Mouse (Mus musculus): ENCODE data around the gene Tmed4. TPM values are rescaled to one million over a fixed set of nuclear protein-coding genes. Genes with fewer than 3 reads are reported as not detected.

Tmed4 gene
- total RNA-seq (2014; rRNA removed; ENCODE audit: low replicate concordance) = 93.4 and 124 TPM in 2 replicates
- 83.7 and 90.5 TPM in 2 replicates for polyA plus RNA-seq (2015; fragmentation: Nextera tagmentation; extraction: Ambion mirVana)

DNA sequence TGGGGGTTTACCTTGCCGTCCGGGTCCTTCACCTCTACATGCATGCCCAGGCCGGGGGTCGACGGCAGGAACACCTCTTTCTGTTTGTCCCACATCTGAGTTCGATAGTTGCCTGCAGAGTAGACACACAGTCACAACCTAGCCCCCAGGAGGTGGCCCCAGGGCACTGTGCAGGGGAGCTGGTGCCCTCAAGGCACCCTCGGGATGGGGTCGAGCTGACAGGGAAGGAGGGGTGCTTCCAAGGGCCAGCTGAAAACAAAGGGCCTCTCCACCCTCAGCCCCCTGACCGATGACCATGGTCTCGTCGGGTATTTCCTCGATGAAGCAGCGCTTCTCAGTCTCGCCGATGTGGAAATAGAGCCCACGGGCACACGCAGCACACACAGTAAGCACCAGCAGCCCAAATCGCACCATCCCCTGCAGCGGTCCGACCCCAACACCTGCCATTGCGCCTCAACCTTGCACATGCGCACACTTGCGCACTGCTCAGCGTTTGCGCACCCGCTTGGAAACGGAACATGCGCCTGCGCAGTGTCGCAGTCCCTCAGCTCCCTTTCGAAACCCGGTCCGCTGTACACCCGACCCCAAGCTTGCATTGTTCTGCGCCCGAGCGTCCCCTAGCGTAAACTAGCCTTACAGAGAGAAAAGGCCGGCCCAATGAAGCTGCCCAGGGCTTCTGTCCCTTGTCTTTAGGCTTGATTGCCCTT lies at the start of gene Tmed4:
Gene Tmed4 (minus strand): TSS at position 484 of the 707 bp plus-strand sequence.
- Histone ChIP-seq H3K4me1 (ENCODE audit: control insufficient read depth, insufficient read depth) (peaks cover 8% of the 10 kb centered on the region), H3K4me2 (ENCODE audit: low read depth, low read length) (peak within 1 kb of the TSS; percentile 93), H3K27ac (ENCODE audit: low read depth) (peak within 1 kb of the TSS; percentile 73), H3K4me3 (ENCODE audit: low read depth, low read length) (peak within 1 kb of the TSS; percentile 87), H3K27me3 (ENCODE audit: control insufficient read depth, insufficient read depth, low read length) (no peaks in the 10 kb centered on the region), H3K36me3 (replicated peaks; ENCODE audit: control insufficient read depth, insufficient read depth, low read length) (peaks cover 22% of the 10 kb centered on the region), H3K9ac (replicated peaks; ENCODE audit: low read depth, low read length) (peak within 1 kb of the TSS; percentile 81), H3K9me3 (replicated peaks; ENCODE audit: control insufficient read depth, low read length) (no peaks in the 10 kb centered on the region)
- DNase-seq (ENCODE audit: low spot score) (peak; percentile 98), ATAC-seq (ENCODE audit: insufficient read depth, low read depth) (peak; percentile 97)
- WGBS = 0% methylated on average over 39 of the region's 39 CpGs
- TF ChIP-seq CTCF (IDR thresholded peaks at IDR 0.05; ENCODE audit: low read depth) (peak; percentile 84), EP300 (IDR thresholded peaks at IDR 0.05; ENCODE audit: low read depth) (no peak)

DNA sequence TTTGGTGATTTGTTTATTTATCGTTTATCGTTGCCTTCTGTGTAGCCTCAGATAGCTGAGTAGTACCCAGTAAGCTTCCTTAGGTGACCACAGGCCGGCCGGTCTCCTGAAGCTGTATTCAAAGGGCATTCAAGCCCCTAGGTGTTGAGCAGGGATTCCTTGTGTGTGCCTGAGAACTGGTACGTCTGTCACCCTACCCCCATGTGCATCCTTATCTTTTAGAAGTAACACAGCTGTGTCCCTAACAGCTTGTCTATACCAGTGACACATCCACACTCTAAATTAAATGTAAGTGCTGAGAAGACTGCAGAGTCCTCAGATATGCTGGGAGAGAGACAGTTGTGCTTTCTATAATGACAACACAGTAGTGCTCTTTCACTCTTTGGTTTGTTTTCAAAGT lies 48.7 kb upstream of the Tmed4 start:
- DNase-seq (ENCODE audit: low spot score) (no peak), ATAC-seq (ENCODE audit: insufficient read depth, low read depth) (no peak)
- 62% methylated on average over 5 of the region's 5 CpGs for WGBS
- no peaks in the 10 kb centered on the region for H3K4me1 ChIP-seq (ENCODE audit: control insufficient read depth, insufficient read depth)
- no peak overlapping the region for H3K4me2 ChIP-seq (ENCODE audit: low read depth, low read length)
- no peak overlapping the region for H3K9ac ChIP-seq (replicated peaks; ENCODE audit: low read depth, low read length)
- TF ChIP-seq CTCF (IDR thresholded peaks at IDR 0.05; ENCODE audit: low read depth) = no peak
- TF ChIP-seq EP300 (IDR thresholded peaks at IDR 0.05; ENCODE audit: low read depth) = no peak
- no peaks in the 10 kb centered on the region for H3K27me3 ChIP-seq (ENCODE audit: control insufficient read depth, insufficient read depth, low read length)
- no peaks in the 10 kb centered on the region for H3K9me3 ChIP-seq (replicated peaks; ENCODE audit: control insufficient read depth, low read length)
- H3K4me3 ChIP-seq (ENCODE audit: low read depth, low read length) = no peak overlapping the region
- H3K36me3 ChIP-seq (replicated peaks; ENCODE audit: control insufficient read depth, insufficient read depth, low read length) = peaks cover 71% of the 10 kb centered on the region
- no peak overlapping the region for H3K27ac ChIP-seq (ENCODE audit: low read depth)

DNA sequence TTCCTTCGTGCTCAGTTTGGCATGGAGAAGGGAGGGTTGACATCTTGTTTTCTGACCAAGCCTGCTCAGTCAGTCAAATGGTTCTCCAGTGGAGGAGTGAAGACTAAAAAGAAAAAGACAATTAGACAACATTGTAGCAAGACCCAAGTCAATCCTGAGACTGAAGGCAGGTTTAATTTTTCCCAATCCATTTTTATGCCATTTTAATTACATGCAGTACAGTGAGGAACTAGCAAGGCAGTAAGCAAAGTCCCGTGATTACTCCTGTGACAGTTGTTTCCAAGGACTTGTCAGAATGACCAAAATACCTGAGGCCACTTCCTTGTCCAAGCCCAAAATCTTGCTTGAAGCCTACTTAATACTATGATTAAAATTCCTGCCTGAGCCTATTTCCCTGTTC lies 47.4 kb upstream of the Tmed4 start:
- Histone ChIP-seq H3K36me3 (replicated peaks; ENCODE audit: control insufficient read depth, insufficient read depth, low read length) (peaks cover 82% of the 10 kb centered on the region), H3K27ac (ENCODE audit: low read depth) (no peak overlapping the region), H3K9ac (replicated peaks; ENCODE audit: low read depth, low read length) (no peak overlapping the region), H3K27me3 (ENCODE audit: control insufficient read depth, insufficient read depth, low read length) (no peaks in the 10 kb centered on the region), H3K4me2 (ENCODE audit: low read depth, low read length) (no peak overlapping the region), H3K4me3 (ENCODE audit: low read depth, low read length) (no peak overlapping the region), H3K9me3 (replicated peaks; ENCODE audit: control insufficient read depth, low read length) (no peaks in the 10 kb centered on the region), H3K4me1 (ENCODE audit: control insufficient read depth, insufficient read depth) (no peaks in the 10 kb centered on the region)
- ATAC-seq (ENCODE audit: insufficient read depth, low read depth) = no peak
- DNase-seq (ENCODE audit: low spot score) = no peak
- WGBS = 85% methylated on average over 2 of the region's 2 CpGs
- TF ChIP-seq EP300 (IDR thresholded peaks at IDR 0.05; ENCODE audit: low read depth) = no peak
- no peak for TF ChIP-seq CTCF (IDR thresholded peaks at IDR 0.05; ENCODE audit: low read depth)

DNA sequence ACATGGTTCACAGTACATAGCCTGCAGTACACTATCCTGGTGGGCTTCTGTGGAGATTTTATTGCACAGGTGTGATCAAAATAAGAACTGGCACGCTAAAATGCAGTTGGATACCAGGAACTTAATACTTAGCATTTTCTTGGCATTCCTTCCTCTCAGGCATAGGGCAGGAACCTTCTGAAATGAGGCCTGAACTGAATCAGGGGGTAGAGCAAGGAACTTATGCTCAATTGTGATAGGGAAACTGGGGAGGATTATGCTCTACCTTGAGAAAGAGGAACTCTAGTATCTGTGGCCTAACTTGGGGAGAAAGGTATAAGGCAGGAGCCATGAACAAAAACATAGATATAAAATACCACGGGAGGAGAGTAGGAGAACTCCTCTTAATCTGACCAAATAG lies 44.7 kb upstream of the Tmed4 start:
- no peak for ATAC-seq (ENCODE audit: insufficient read depth, low read depth)
- no peak for TF ChIP-seq CTCF (IDR thresholded peaks at IDR 0.05; ENCODE audit: low read depth)
- TF ChIP-seq EP300 (IDR thresholded peaks at IDR 0.05; ENCODE audit: low read depth) = no peak
- H3K36me3 ChIP-seq (replicated peaks; ENCODE audit: control insufficient read depth, insufficient read depth, low read length) = peaks cover 89% of the 10 kb centered on the region
- no peak overlapping the region for H3K4me3 ChIP-seq (ENCODE audit: low read depth, low read length)
- H3K9ac ChIP-seq (replicated peaks; ENCODE audit: low read depth, low read length) = no peak overlapping the region
- no peak overlapping the region for H3K27ac ChIP-seq (ENCODE audit: low read depth)
- 81% methylated on average over 2 of the region's 2 CpGs for WGBS
- no peaks in the 10 kb centered on the region for H3K9me3 ChIP-seq (replicated peaks; ENCODE audit: control insufficient read depth, low read length)
- no peak overlapping the region for H3K4me2 ChIP-seq (ENCODE audit: low read depth, low read length)
- no peak for DNase-seq (ENCODE audit: low spot score)
- no peaks in the 10 kb centered on the region for H3K4me1 ChIP-seq (ENCODE audit: control insufficient read depth, insufficient read depth)
- no peaks in the 10 kb centered on the region for H3K27me3 ChIP-seq (ENCODE audit: control insufficient read depth, insufficient read depth, low read length)

DNA sequence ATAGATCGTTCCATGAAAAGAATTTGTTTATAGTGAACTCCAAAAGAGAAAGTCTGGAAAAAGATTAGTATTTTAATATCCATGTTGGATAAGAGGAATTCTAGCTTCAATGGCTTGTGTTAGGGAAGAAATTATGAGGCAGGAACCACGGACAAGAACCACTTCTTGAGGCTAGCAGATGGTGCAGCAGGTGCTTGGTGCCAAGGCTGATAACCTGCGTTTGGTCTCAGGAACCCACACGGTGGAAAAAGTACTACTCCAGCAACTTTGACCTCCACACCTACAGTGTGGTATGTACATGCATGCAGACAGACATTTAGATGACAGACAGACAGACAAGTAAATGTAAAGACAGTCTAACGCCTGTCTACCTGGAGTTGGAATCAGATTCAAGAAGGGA lies 43.9 kb upstream of the Tmed4 start:
- Histone ChIP-seq H3K9ac (replicated peaks; ENCODE audit: low read depth, low read length) (no peak overlapping the region), H3K4me2 (ENCODE audit: low read depth, low read length) (no peak overlapping the region), H3K9me3 (replicated peaks; ENCODE audit: control insufficient read depth, low read length) (no peaks in the 10 kb centered on the region), H3K36me3 (replicated peaks; ENCODE audit: control insufficient read depth, insufficient read depth, low read length) (peaks cover 89% of the 10 kb centered on the region), H3K4me1 (ENCODE audit: control insufficient read depth, insufficient read depth) (no peaks in the 10 kb centered on the region), H3K27ac (ENCODE audit: low read depth) (no peak overlapping the region), H3K27me3 (ENCODE audit: control insufficient read depth, insufficient read depth, low read length) (no peaks in the 10 kb centered on the region), H3K4me3 (ENCODE audit: low read depth, low read length) (no peak overlapping the region)
- ATAC-seq (ENCODE audit: insufficient read depth, low read depth) (no peak), DNase-seq (ENCODE audit: low spot score) (no peak)
- WGBS = 89% methylated on average over 5 of the region's 5 CpGs
- TF ChIP-seq EP300 (IDR thresholded peaks at IDR 0.05; ENCODE audit: low read depth) = no peak
- no peak for TF ChIP-seq CTCF (IDR thresholded peaks at IDR 0.05; ENCODE audit: low read depth)

DNA sequence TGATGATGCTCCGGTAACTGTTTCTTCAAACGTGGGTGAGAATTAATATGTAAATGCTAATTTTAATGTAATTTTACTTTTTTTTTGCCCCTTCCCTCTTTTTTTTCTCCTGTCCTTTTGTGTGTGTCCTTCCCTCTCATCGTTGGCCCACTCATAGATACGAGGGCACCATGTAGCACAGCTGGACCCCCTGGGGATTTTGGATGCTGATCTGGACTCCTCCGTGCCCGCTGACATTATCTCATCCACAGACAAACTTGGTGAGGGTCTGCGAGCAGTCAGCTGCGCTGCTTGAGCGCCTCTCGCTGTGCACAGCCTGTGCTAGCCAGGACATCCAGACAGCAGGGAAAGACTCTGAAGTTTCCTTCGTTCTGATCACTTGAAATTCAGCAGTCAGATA lies 42.2 kb upstream of the Tmed4 start:
- TF ChIP-seq EP300 (IDR thresholded peaks at IDR 0.05; ENCODE audit: low read depth) = no peak
- Histone ChIP-seq H3K9me3 (replicated peaks; ENCODE audit: control insufficient read depth, low read length) (no peaks in the 10 kb centered on the region), H3K27me3 (ENCODE audit: control insufficient read depth, insufficient read depth, low read length) (no peaks in the 10 kb centered on the region), H3K27ac (ENCODE audit: low read depth) (no peak overlapping the region), H3K4me3 (ENCODE audit: low read depth, low read length) (no peak overlapping the region), H3K4me1 (ENCODE audit: control insufficient read depth, insufficient read depth) (no peaks in the 10 kb centered on the region), H3K36me3 (replicated peaks; ENCODE audit: control insufficient read depth, insufficient read depth, low read length) (peaks cover 81% of the 10 kb centered on the region), H3K9ac (replicated peaks; ENCODE audit: low read depth, low read length) (no peak overlapping the region), H3K4me2 (ENCODE audit: low read depth, low read length) (no peak overlapping the region)
- WGBS = 87% methylated on average over 11 of the region's 11 CpGs
- DNase-seq (ENCODE audit: low spot score) = no peak
- ATAC-seq (ENCODE audit: insufficient read depth, low read depth) = no peak
